Mouse (Mus musculus) cortical plate, adult 2 months (tissue): ENCODE measurements around the gene Wdr4.

Experiments used
- CTCF ChIP-seq: fragments of 200-500 bp; IDR thresholded peaks from 2 replicates; pipeline ENCODE4 v1.5.1; 2011; ENCODE audit warnings: mild to moderate bottlenecking, control low read depth, low read length; ENCODE audit not compliant: insufficient read depth; ENCODE audit errors: extremely low read depth
- POLR2A ChIP-seq: fragments of 200-500 bp; IDR thresholded peaks from 2 replicates; pipeline ENCODE4 v1.6.1; 2011; ENCODE audit warnings: mild to moderate bottlenecking, low read length, control low read depth; ENCODE audit not compliant: insufficient read depth; ENCODE audit errors: extremely low read depth

- TF ChIP-seq CTCF (no peak), POLR2A (no peak)
These were observed 43.8 kb upstream of the Wdr4 start for GRCm38 (mm10) chr17:31563632-31564014.
